Mouse (Mus musculus) embryonic facial prominence, embryonic 14.5 days (tissue): ENCODE measurements around the gene Gns. TPM values are rescaled to one million over a fixed set of nuclear protein-coding genes. Genes with fewer than 3 reads are reported as not detected.

Experiments used
- ATAC-seq: fragments of 200-750 bp; cut with Nextera tagmentation; 2 replicates; pipeline ENCODE4 v1.8.0; 2017; ENCODE audit warnings: low read depth, moderate number of reproducible peaks, moderate TSS enrichment
- DNase-seq: peaks from one replicate; pipeline ENCODE4 v3.0.0-alpha.2; 2015; ENCODE audit warnings: low spot score
- H3K27ac ChIP-seq: fragments of 300-500 bp; sonication (generic); replicated peaks from 2 replicates; pipeline ENCODE4 v1.5.1; 2014; ENCODE audit warnings: low read depth, mild to moderate bottlenecking, low read length, moderate library complexity
- H3K27me3 ChIP-seq: fragments of 300-500 bp; sonication (generic); replicated peaks from 2 replicates; pipeline ENCODE4 v1.6.1; 2014; ENCODE audit warnings: low read length; ENCODE audit not compliant: control insufficient read depth, insufficient read depth
- H3K36me3 ChIP-seq: fragments of 300-500 bp; sonication (generic); 2 replicates; pipeline ENCODE4 v1.6.1; 2014; ENCODE audit warnings: low read length, mixed read lengths; ENCODE audit not compliant: control insufficient read depth, insufficient read depth
- H3K4me1 ChIP-seq: fragments of 300-500 bp; sonication (generic); 2 replicates; pipeline ENCODE4 v1.6.1; 2014; ENCODE audit warnings: antibody characterized with exemption, low read length; ENCODE audit not compliant: control insufficient read depth, insufficient read depth
- H3K4me2 ChIP-seq: fragments of 300-500 bp; sonication (generic); 2 replicates; pipeline ENCODE4 v1.6.1; 2014; ENCODE audit warnings: low read depth, mild to moderate bottlenecking, low read length, moderate library complexity, mixed read lengths
- H3K4me3 ChIP-seq: fragments of 300-500 bp; sonication (generic); 2 replicates; pipeline ENCODE4 v1.5.1; 2014; ENCODE audit warnings: low read depth, mild to moderate bottlenecking, low read length
- H3K9ac ChIP-seq: fragments of 300-500 bp; sonication (generic); 2 replicates; pipeline ENCODE4 v1.6.1; 2014; ENCODE audit warnings: low read depth, mild to moderate bottlenecking, low read length, moderate library complexity, mixed read lengths
- H3K9me3 ChIP-seq: fragments of 300-500 bp; sonication (generic); 2 replicates; pipeline ENCODE4 v1.6.1; 2016; ENCODE audit warnings: low read length; ENCODE audit not compliant: control insufficient read depth
- WGBS: fragments of 180-500 bp; shearing (Covaris S2); extraction: QIAGEN DNeasy Blood & Tissue Kit; methylation state at CpG from one replicate; pipeline ENCODE4 v1.1.7; 2014; 5-methylcytosine and 5-hydroxymethylcytosine counted together
- polyA plus RNA-seq: library from polyadenylated mRNA; unstranded; fragments of >200 nt; fragmentation: Nextera tagmentation; extraction: Ambion mirVana; gene quantifications from 2 replicates; pipeline ENCODE4 v1.2.1, GENCODE M21; 2014

The Gns gene
- polyA plus RNA-seq, 1 experiment from 2014 or later, result 58.8 TPM

DNA sequence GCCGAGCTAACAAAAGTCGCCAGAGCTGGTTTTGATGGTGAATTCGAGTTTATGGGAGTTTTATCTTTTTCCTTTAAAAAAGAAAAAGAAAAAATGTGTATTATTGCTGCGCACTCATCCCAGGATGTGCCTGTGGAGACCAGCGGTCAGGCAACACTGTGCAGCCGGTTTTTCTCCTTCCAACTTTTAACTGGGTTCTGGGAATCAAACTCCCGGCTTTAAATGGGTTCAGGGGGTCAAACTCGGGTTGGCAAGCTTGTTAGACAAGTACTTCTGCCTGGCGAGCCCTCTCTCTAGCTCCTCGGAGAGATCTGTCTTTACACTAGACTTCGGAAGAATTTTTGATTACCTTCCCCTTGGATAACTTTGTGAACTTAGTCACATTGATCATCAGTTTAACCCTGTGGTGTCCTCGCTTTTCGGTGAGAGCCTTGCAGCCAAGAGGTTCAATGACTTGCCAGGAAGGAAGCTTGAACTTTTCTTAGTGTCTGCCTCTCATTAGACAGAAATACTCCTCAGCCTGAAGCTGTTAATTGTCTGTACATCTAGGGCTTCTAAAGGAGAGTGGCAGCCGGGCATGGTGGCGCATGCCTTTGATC is 13.1 kb upstream of the Gns start:
- WGBS, result 31% methylated on average over 15 of the region's 15 CpGs
- H3K27me3 ChIP-seq, result peaks cover 29% of the 10 kb centered on the region
- no peaks in the 10 kb centered on the region for H3K36me3 ChIP-seq
- ATAC-seq (no peak), DNase-seq (no peak)
- no peak overlapping the region for H3K9ac ChIP-seq
- H3K27ac ChIP-seq, result no peak overlapping the region
- peak overlapping the region; percentile 90 for H3K4me2 ChIP-seq
- peak overlapping the region; percentile 48 for H3K4me3 ChIP-seq
- H3K4me1 ChIP-seq, result peaks cover 5% of the 10 kb centered on the region
- peaks cover 3% of the 10 kb centered on the region; the same call in 1 of the 2 replicates for H3K9me3 ChIP-seq

DNA sequence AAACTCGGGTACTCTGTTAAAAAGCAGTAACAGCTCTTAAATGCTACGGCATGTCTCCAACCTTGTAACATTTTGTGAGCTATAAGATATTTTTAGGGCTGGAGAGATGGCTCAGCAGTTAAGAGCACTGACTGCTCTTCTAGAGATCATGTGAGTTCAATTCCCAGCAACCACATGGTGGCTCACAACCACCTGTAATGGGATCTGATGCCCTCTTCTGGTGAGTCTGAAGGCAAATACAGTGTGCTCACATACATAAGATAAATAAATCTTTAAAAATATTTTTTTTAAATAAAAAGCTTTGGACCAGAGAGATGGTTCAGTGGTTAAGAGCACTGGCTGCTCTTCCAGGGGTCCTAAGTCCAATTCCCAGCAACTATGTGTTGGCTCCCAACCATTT is 4.5 kb upstream of the Gns start:
- no peaks in the 10 kb centered on the region for H3K4me1 ChIP-seq
- 89% methylated on average over 2 of the region's 2 CpGs for WGBS
- no peaks in the 10 kb centered on the region for H3K36me3 ChIP-seq
- no peak overlapping the region for H3K4me2 ChIP-seq
- no peak overlapping the region for H3K9ac ChIP-seq
- ATAC-seq, result no peak
- DNase-seq, result no peak
- H3K4me3 ChIP-seq, result no peak overlapping the region
- no peaks in the 10 kb centered on the region for H3K27me3 ChIP-seq
- no peak overlapping the region for H3K27ac ChIP-seq
- H3K9me3 ChIP-seq, result no peaks in the 10 kb centered on the region

DNA sequence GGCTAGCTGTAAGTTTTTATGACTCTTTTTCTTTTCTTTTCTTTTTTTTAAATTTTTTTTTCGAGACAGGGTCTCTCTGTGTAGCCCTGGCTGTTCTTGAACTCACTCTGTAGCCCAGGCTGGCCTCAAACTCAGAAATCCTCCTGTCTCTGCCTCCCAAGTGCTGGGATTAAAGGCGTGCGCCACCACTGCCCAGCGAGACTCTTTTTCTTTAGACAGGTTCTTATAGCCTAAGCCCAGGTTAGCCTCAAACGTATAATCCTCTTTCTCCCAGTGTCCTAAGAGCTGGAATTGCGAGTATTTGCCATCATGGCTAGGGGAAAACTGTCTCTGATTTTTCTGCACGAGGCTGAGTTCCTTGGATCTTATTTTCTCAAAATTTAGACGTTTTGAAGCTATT is 1.7 kb upstream of the Gns start:
- H3K9ac ChIP-seq, result no peak overlapping the region
- H3K27me3 ChIP-seq, result no peaks in the 10 kb centered on the region
- DNase-seq, result no peak
- ATAC-seq, result no peak
- no peaks in the 10 kb centered on the region for H3K9me3 ChIP-seq
- H3K4me1 ChIP-seq, result peaks cover 14% of the 10 kb centered on the region
- WGBS, result 79% methylated on average over 8 of the region's 8 CpGs
- H3K4me3 ChIP-seq, result no peak overlapping the region
- H3K36me3 ChIP-seq, result no peaks in the 10 kb centered on the region
- H3K4me2 ChIP-seq, result no peak overlapping the region
- H3K27ac ChIP-seq, result no peak overlapping the region

DNA sequence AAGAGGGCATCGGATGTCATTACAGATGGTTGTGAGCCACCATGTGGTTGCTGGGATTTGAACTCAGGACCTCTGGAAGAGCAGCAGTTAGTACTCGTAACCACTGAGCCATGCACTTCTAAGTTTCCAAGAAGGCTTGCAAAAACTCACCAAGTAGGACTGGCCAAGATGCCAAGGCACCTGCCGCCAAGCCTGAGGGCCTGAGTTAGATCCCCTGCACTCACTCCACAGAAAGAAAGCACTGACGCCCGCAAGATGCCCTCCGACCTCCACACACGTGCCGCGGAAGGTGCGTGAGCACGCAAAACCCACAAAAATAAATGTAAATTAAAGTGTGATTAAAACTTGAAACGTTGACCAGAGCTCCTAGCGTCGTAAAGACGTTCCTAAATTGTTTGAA is 584 bp upstream of the Gns start:
- Histone ChIP-seq H3K4me1 (peaks cover 14% of the 10 kb centered on the region), H3K4me3 (peak overlapping the region; percentile 87), H3K27me3 (no peaks in the 10 kb centered on the region), H3K36me3 (no peaks in the 10 kb centered on the region), H3K9ac (no peak overlapping the region; the same call in 1 of the 2 replicates), H3K27ac (no peak overlapping the region), H3K9me3 (no peaks in the 10 kb centered on the region), H3K4me2 (peak overlapping the region; percentile 90)
- 24% methylated on average over 15 of the region's 15 CpGs for WGBS
- ATAC-seq (no peak), DNase-seq (no peak)

DNA sequence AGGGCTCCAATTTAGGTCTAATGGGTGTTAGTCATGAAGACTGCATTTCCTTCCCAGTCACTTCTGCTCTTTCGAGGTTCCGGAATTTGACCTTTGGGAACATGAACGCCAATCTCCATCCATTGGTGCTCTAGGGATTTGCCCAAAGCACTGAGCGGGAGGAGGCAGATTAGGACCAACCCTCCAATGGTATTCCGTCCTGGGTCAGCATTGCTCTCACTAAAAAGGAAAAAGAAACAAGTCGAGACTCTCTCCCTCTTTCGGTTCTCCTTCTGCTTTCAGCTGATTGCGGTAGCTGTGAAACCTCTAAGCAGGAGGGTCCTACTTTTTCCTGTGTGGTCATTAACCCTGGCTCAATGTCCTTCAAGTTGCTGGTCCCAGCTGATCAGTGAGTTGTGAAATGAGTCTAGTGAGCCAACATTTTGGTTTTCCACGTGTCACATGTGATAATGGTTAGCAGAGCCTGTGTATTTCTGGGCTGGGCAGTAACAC is 937 bp downstream of the Gns start:
- Histone ChIP-seq H3K36me3 (peaks cover 13% of the 10 kb centered on the region; the same call in 1 of the 2 replicates), H3K4me2 (peak overlapping the region; percentile 90), H3K27ac (no peak overlapping the region), H3K27me3 (no peaks in the 10 kb centered on the region), H3K9me3 (no peaks in the 10 kb centered on the region), H3K9ac (peak overlapping the region; percentile 81), H3K4me1 (peaks cover 14% of the 10 kb centered on the region), H3K4me3 (peak overlapping the region; percentile 87)
- no peak for ATAC-seq
- peak; percentile 33 for DNase-seq
- 5% methylated on average over 9 of the region's 9 CpGs for WGBS

DNA sequence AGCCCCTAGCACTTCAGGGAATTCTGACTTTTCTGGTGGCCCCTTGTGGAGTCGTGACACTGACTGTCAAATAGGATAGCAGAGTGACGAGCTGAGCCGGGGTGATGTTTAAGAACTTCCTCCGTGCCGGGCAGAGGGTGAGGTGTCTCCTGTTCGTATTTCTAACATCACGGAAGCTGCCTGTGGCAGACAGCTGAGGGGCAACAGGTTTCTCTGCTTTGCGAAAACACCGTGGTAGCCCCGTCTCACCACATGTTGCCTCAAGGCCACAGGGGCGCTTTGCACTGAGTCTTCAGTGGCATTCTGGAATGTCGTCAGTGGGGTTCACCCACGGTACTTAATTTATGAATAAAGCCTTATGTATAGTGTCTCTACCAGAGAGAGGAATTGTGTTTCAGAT is 2.4 kb downstream of the Gns start:
- Histone ChIP-seq H3K4me3 (no peak overlapping the region), H3K27ac (no peak overlapping the region), H3K9ac (no peak overlapping the region), H3K27me3 (no peaks in the 10 kb centered on the region), H3K4me2 (peak overlapping the region; percentile 90; the same call in 1 of the 2 replicates), H3K4me1 (peaks cover 14% of the 10 kb centered on the region), H3K36me3 (peaks cover 23% of the 10 kb centered on the region; the same call in 1 of the 2 replicates), H3K9me3 (no peaks in the 10 kb centered on the region)
- WGBS, result 61% methylated on average over 13 of the region's 13 CpGs
- DNase-seq, result peak; percentile 31
- ATAC-seq, result no peak

DNA sequence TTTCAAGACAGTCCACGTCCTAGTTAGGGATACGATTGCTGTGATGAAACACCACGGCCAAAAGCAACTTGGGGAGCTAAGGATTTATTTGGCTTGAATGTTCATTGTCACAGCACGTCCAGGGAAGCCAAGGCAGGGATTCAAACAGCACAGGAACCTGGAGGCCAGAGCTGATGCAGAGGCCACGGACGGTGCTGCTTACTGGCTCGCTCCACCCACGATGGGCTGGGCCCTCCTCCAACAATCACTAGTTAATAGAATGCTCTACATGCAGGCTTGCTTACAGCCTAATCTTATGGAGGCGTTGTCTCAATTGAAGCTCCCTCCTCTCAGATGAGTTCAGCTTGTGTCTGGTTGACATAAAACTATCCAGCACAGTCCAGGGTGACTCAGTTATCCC is 2.9 kb downstream of the Gns start:
- H3K27ac ChIP-seq, result no peak overlapping the region
- H3K27me3 ChIP-seq, result no peaks in the 10 kb centered on the region
- 73% methylated on average over 9 of the region's 9 CpGs for WGBS
- no peak overlapping the region for H3K4me2 ChIP-seq
- peaks cover 23% of the 10 kb centered on the region; the same call in 1 of the 2 replicates for H3K36me3 ChIP-seq
- DNase-seq, result no peak
- H3K4me1 ChIP-seq, result peaks cover 14% of the 10 kb centered on the region
- no peak overlapping the region for H3K9ac ChIP-seq
- no peak overlapping the region for H3K4me3 ChIP-seq
- ATAC-seq, result no peak
- no peaks in the 10 kb centered on the region for H3K9me3 ChIP-seq

DNA sequence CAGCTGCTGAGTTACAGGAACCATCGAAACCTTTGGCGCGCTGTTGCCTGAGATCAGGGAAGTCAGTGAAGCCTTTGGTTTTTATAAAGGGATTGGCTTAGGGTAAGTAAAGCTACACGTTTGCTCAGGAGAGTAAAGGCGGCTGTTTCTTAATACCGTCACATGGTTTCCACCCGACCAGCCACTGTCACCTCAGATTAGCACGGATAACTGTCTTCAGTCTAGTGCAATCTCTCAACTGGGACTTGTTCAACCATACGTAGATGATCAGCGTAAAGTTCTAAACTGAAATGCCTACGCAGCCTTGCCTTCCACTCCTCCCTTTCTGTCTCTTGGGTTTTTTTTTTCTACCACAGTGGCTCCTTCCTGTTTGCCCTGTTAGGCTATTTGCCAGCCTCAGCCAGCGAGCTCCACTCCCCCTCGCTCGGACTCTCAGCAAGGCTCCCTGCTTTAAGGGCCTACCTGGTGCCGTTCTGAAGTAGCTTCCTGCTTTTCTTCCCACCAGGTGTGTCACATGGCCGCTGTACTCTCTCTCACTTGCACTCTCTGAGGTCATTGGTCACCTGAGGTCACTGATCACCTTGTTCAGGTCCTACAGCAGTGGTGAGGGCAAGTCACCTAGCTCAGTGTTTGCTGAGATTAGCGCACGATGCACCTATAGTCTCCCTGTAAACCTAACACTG is 4.0 kb downstream of the Gns start:
- Histone ChIP-seq H3K27ac (no peak overlapping the region), H3K9me3 (no peaks in the 10 kb centered on the region), H3K4me1 (peaks cover 16% of the 10 kb centered on the region), H3K4me3 (no peak overlapping the region), H3K27me3 (no peaks in the 10 kb centered on the region), H3K36me3 (peaks cover 33% of the 10 kb centered on the region), H3K9ac (no peak overlapping the region), H3K4me2 (no peak overlapping the region)
- 85% methylated on average over 18 of the region's 18 CpGs for WGBS
- ATAC-seq, result no peak
- no peak for DNase-seq

DNA sequence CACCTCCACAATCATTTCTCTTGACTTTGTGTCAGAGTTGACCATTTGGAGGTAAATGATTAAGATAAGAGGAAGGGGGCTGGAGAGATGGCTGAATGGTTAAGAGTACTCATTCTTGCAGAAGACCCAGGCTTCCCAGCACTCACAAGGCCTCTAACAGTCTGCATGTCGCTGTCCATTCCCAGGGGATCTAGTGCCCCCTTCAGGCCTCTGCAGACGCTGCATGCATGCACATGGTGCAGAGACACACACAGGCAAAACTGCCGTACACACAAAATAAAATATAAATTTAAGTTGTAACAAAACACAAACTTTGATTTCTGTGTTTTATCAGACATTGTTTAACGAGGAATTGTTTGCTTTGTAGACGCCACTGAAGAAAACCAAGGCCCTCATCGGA is 5.9 kb downstream of the Gns start:
- 94% methylated on average over 6 of the region's 6 CpGs for WGBS
- DNase-seq, result no peak
- no peak overlapping the region for H3K9ac ChIP-seq
- H3K4me1 ChIP-seq, result peaks cover 15% of the 10 kb centered on the region
- no peak overlapping the region for H3K27ac ChIP-seq
- H3K27me3 ChIP-seq, result no peaks in the 10 kb centered on the region
- no peak overlapping the region for H3K4me2 ChIP-seq
- peaks cover 40% of the 10 kb centered on the region for H3K36me3 ChIP-seq
- no peaks in the 10 kb centered on the region for H3K9me3 ChIP-seq
- no peak overlapping the region for H3K4me3 ChIP-seq
- no peak for ATAC-seq
